Mouse (Mus musculus): ENCODE data around the gene Cd82.

The Cd82 gene

DNA sequence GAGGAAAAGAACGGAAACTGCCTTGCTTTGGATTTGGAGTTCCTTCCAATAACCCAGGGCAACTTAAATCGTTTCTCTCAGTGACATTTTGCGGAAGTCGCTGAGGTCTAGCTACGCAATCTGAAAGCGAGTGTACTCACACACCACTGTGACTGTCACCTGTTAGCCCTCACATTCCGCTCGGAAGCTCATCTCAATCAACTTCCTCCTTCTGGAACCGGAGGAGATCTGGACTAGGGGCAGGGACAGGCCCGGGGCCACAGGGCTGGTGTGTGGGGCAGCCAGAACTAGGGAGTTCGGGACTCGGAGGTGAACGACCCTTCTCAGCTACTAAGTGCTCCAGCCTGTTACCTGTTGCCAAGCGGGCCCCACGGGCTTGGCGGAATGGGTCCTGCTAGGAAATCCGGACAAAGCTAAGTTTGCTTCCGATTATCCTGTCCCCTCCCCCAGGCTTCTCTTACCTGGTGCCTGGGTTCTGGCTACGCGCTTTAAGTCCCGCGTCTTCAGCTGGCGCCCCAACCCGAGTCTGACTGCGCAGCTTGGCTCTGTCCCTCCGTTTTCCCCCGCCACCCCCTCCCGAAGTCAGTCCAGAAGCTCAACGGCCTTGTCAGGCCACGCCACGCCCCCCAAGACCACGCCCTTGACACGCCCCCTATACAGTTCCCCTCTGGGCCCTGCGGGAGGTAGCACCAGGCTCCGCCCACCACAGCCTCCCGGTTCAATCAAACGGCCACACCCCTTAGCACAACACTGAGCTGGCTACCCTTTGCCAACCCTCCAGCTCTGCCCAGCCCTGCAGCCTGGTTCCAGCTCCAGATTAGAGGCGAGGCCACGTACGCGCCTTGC is 848 bp downstream of the Cd82 start:
- DNase-seq = peak; percentile 93

DNA sequence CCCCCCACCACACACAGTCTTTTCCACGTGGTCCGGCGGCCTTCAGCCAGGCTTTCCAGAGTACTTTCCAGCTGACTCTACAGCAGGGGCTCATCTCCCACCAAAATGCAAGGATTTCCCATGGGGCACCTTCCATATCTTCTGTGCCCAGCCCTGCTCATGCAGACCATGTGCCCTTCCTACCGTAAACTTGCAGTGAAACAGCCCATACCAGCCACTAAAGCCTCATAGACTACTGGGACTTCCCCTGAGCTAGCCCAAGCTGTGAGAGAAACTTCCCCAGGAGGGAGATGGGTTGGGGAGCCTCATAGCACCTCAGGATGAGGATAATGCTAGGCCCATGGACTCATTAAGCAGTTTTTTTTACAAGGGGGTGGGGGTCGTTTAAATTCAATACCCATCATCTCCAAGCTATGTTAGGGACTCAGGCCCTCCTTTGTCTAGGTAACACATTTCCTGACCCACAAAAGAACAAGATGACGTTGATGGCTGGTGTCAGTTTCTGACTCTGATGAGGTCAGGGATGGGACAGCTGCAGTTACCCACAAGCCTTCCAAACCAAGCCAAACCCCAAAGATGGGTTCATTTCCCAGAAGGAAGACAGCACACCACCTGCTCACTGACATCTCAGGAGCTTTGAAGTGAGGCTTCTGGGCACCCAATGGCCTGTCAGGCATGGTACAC is 2.0 kb downstream of the Cd82 start:
- DNase-seq = no peak

DNA sequence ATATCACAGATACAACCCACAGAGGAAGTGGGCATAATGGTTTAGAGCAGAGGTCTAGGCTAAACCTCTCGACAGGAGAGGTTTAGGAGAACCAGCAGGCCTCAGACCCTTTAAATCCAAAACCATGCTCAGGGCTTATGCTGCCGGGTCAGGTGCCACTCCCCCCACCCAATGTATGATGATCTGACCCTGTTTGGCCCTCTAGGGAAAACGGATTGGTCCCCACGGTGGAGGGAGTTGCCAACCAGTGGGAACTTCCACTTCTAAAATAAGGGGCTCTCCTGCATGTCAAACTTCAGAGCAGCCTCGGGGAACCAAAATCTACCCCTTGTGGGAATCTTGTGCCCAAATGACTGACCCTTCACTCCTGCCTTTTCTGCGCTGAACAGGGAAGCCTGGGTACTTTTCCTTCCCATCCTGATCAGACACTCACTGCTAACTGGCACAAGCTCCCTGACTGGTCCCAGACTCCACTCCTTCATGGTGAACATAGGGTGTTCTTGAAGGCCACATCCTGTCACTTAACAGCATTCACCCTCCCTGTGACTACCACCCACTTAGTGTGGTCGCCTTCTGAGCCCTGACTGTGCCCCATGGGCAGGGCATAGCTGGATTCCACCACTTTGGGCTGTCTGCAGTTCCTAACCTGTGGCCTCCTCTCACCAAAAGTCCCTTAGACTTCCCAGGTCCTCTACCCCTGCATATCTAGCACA is 3.6 kb downstream of the Cd82 start:
- no peak for DNase-seq

DNA sequence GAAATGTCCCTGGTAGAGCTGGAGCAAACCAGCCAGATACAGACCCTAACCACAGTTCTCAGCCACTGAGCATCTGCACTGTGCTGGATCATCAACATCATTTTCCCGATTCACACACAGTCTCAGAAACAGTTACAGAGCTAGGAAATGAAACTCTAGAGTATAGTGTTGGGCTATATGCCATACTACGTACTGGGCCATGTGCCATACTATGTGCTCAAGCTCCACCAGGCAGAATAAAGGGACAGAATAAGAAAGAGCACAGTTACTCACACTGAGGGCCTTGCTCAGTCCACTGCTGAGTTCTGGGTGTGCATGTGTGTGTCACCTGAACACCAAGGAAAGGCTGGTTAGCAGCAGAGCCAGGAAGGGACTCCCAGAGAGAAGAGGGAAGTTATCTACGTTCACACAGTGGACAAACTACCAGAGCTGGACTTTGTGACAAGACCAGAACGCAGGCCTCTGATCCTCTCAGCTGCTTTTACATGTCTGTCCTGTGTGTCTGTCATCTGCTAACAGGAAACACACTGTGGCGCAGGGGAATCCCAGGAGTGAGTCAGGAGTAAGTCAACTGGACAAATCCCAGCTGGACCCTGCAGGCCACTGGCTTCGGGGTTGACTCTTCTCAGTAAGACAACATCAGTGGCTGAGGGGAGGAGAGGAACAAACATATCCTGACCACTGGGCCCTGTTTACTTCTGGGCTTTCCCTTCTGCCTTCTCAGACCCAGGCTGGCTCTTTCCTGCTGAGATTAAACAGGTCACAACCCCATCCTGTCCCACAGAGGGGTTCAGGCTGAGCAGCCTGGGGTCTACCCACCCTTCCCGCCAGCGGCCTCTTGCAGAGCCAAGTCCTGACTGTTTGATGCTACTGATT is 4.4 kb downstream of the Cd82 start:
- DNase-seq = no peak

DNA sequence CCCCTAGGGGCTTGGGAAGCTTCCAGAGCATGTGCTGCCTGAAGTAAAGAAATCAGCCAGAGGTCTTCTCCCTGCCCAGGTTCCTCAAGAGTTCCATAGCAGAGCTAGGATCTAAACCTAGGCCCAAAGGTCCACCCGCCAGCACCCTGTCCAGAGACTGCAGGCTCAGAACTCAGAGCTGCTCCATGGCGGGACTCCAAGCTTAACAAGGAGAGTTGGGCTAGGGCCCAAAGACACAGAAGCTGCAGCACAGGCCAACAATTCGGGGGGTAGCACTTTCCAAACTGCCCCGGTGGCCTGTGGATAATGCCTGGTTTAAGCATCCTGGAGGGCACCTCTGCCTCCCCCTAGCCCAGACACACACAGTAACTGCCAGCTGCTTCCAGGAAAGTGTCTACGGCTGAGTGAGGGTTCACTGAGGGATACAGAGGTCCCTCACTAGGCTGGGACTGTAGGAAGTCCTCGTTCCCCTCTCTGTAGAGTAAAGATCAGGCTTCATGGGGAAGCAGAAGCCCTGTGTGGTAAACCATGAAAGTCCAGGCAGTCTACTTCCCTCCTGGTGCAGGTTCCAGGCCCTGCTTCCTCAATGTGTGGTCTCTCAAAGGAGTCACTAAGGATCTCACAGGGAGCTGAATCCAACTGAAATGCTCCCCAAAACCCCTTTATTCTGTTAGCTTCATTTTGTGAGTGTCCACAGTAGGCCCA is 5.4 kb downstream of the Cd82 start:
- DNase-seq = no peak

DNA sequence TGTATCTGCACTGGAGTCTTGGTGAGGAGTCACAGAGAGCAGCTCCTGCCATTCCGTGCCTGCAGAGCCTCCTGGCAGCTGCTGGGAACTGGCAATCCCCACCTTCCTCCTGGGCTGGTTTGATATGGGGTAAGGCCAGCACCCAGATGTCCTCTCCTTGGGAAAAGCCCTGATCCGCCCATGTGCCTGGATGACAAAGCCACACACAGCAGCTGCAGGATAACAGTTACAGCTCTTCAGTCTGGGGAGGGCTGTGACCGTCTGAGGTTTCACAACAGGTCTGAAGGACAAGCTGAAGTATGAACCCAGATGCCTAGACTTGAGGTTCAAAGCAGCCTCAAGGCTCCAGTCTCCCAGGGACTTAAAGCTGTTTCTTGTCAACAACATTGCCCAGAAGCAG is 6.8 kb downstream of the Cd82 start:
- no peak for DNase-seq

DNA sequence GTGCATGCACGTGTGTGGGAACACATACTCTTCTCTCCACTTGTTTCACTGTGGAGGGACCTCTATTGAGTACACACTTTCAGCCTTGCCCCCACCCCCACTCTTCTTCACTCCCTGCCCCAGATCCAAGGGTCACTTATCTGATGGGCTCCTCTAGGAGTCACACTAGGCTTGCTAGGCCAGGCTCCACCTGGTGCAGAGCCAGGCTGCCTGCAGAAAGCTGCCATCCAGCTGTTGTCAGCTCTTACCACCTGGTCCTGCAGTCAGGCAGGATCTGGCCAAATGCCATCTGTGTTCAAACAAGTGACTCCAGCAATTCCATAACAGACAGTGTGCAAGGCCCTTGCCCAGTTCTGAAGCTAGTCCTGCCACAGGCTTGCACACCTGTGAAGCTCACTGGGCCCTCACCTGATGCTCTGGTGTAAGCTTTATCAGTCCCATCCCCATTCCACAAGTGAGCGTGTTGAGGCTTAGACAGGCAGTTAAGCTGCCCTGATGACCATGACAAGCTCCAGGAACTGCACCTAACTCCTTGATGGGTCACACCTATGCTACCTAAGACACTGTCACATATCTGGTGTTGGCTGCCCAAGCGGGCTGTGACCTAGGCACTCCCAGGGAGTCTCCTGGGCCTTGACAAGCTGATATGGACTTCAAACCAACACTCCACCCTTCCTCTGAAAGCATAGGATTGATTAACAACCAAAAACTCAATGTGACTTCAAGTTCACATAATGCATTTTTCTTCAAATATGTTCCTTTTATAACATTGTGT is 7.9 kb downstream of the Cd82 start:
- no peak for DNase-seq

DNA sequence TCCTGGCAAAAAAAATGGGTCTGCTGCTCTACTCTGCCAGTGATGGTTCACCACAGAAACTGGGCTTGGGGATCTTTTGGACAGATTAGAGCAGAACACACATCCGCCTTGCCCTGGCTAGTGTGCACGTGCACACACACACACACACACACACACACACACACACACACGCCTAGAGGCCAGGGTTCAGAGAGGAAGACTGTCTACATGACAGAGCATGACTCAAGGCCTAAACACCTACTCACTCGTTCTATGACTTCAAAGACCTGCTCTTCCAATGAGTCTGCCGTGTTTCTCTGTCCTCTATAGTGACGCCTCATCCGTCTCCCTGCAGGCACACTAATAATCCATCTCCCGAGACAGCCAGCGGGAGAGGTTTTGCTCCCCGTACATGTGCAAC is 8.6 kb downstream of the Cd82 start:
- DNase-seq = no peak

DNA sequence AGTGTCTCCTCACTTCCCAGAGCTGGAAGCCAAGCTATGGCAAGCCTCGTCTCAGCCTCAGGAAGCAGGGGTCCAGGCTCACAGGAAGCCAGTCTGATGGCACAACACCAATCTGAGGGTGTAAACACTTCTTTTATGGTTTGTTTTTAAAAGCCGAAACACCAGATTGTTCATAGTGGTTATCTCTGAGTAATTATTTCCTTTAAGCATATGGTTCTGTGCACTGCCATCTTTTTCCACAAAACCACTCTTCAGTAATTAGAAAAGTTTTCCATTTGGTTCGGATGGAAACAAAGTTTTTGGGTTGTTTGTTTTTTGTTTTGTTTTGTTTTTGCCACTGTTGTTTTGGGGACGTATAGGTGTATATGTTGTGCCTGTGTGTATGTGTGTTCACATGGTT is 9.9 kb downstream of the Cd82 start:
- DNase-seq = no peak

DNA sequence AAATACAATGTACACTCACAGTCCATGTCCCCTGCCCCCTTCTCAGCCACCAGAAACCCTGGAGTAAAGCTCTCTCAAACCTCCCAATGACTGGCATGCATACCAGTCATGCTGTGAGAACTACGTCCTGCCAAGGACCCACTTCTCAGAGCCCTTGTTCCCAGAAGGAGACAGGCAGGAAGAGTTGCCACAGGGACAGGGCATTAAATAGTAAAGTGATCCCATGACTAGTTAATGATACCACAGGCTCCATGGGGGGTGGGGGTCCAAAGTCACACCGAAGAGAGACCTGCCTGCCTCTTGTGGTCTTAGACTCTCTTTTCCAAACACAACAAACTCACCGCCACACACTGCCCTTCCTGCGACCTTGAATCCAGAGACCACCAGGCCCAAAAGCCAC is 10.4 kb downstream of the Cd82 start:
- no peak for DNase-seq

DNA sequence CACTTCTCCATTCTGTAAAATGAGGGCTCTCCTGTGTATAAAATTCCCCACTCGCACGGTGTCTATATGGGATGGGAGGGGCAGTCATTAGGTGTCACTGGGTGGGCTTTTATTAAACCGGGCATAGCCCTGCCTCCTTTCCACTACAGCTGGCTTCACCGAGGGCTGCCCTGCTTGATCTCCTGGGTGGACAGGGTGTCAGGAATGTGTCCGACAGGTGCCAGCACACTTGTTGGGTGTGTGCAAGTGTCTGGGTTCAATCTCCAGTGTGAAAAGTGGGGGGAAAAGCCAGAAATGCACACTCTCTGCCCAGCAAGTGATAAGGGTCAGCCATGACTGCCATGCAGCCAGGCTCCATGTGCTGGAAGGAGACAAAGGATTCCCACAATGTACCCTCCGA is 10.9 kb downstream of the Cd82 start:
- no peak for DNase-seq

DNA sequence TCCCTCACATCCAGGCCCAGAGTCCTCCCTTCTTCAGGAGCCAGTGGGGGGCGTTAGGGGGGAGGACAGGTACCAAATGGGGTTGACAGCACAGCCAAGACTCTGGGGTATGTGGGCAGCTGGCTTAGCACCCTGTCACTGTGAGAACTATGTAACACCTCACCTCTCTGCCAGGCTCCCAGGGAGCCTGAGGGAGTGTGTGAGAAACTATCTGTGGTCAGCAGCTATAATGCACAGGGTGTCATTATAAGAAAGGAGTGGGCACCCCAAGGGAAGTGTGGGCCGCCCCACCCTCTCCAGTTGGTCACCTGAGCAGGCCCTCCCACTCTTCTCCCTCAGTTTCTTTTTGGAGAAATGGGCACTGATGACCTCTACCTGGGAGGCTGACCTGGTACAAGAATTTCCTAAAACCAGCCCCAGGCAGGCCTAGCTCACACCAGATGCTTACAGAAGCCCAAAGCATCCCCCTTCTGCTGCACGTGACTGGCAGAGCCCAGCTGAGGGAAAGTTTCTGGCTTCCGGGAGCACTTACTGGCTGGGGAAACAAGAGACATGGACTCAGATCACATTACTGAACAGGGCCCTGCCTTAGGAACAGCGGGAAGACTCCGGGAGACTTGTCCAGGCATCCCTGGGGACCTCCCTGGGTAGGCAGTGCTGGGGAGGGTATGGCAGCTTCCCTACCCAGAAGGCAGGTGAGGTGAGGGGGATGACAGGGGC is 11.6 kb downstream of the Cd82 start:
- peak; percentile 66 for DNase-seq

DNA sequence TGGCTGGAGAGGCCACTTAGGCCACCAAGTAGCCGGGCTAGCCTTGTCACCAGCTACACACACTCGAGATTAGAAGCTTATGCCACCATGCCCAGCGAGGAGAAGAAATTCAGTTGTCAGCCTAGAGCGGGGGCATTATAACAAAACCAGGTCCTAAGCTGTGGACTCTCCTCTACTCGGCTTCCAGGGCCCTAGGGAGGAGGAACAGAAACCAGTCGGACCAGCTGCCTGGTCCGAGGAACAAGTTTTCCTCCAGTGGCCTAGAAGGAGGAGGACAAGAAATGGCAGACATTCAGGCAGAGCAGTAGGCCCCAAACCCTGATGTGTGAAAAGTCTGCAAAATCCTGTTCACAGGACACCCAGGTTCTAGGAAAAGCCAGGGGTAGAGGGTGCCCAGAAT is 12.2 kb downstream of the Cd82 start:
- DNase-seq = no peak

DNA sequence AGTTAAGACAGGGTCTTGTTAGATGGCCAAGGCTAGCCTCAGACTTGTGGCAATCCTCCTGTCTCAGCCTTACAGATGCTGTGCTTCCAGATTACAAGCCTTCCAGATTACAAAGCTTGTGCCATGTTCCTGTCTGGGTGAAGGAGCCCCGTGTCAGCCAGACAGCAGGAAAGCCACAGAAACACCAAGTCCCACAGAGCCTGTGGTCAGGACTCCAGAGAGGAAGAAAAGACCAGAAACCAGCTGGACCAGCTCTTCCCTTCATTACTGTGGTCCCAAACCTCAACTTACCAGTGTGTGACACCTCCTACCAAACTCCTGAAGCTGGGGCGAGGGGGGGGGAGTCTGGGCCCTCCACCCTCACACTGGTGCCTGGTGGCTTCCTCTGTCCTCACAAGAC is 13.3 kb downstream of the Cd82 start:
- no peak for DNase-seq

DNA sequence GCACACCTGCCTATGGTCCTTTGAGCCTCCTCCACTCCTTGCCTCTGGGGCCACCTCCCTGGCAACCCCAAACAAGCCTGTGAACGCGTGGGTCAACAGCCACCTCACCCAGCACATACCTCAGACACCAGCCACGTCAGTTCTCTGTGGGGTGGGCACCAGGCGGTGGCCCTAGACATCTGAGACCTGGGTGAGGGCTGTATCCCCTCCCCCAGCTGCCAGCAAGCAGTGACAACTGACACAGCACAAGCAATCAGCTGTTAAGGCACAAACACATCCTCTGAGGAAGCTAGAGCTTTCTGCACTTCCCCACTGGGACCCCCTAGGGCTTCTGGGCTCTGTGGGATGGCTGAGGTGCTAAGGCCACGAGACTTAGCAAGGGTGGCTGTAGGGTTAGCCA is 14.2 kb downstream of the Cd82 start:
- DNase-seq = no peak

DNA sequence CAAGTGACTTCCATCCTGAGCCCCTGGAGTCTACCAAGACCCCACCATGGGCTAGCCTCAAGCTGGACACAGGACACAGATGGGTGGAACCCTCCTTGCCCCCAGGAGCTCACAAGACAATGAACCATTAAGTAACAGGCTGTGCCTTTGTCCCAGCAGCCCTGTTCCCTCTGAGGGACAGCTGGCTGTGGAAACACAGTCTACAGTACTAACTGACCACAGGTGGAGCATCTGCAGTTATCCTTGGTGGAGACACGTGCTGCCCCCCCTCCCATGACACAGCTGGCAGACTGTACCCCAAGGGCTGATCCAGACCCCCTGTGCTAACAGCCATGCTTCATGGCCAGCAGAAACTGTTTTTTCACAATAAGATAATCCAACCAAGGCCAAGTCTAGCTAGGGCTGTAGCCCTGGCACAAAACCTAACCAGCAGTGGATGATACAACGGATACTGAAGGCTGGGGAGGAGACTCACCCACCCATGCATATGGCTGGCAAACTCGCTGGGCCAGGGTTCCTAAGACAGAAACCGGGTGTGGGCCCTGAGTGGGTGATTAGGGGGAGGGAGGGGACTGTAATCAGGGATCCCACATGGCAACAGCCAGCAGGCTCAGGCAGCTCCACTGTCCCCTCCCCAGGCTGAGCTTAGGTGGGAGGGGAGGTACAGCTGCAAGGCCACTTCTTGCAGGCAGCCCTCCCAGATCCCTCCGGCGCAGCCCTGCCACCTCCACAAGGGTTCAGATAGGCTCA is 15.3 kb downstream of the Cd82 start:
- DNase-seq = no peak

DNA sequence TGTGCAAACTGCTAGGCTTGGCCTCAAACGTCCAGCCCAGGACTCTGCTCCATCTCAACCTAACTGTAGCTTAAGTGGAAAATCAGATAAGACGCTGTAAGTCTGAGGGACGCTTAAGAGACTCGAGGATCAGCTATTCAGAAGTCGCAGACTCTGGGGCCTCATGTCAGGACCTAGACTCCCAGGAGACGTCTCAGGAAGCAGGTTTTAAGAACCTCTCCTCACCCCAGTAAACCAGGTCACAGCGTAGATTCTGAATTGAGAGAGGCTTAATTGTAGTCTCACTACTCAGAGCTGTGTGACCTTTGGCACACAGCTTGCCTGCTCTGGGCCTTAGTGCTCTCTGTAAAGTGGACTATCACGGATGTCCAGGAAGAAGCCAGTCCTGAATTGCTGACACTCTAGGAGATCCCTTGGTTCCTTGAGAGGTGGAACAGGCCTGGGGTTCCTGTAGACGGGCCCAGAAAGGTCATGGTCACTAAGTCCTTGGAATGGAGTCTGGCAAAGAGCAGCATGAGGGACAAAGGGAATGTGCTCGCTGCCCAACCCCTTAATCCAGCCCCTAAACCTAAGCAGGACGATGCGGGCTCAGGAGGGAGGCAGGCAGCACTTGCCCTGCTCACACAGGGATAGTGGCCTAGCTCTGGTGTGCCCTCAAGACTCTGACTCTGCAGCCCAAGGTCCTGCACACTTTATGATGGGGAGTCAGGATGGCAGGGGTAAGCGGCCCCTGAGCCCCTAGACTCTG is 16.2 kb downstream of the Cd82 start:
- no peak for DNase-seq

DNA sequence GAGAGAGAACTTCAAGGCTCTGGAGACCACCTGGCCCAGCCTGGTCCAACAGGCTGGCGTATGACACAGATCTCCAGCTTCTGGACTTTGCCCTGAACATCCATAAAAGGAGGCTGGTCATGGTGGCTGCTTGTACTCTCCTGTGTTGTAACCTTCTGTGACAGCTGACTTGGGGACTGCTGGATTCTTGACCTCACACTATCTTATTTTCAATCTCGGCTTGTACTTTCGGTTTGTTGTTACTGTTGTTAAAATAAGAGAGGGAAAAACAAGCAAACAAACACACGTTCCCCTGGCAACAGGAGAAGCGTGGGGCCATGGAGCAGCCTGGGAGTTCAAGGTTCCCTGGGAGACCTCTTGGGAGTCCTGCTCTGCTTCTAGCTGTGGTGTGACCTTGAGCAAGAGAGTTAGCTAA is 17.7 kb downstream of the Cd82 start:
- DNase-seq = no peak

DNA sequence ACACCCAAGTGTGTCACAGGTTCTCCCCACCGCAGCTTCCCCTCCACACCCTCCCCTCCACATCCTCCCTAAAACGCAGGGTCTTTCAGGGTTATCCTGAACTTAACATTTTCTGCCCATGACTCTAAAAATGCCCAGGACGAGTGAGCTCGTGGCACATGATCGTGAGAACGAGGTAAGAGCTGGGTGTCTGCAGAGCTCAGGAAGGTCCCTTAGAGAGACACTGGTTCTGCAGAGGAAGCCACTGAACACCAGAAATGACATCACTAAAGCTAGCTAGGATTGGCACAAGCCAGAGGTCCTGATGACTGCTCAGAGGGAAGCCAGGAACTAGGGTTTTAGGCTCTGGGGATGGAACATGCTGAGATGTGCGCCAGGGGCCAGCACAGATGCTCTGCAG is 18.7 kb downstream of the Cd82 start:
- DNase-seq = no peak

Measured in embryo, embryonic 11 days (tissue).